Mouse (Mus musculus) intestine, embryonic 16.5 days (tissue): Measurements from ENCODE around the gene Coro2b. TPM values are rescaled to one million over a fixed set of nuclear protein-coding genes. Genes with fewer than 3 reads are reported as not detected.
A peak's percentile ranks its signal among the peaks of the same experiment; 100 is the strongest.

Experiments used
- ATAC-seq: fragments of 200-750 bp; cut with Nextera tagmentation; 2 replicates; pipeline ENCODE4 v1.8.0; 2017; ENCODE audit warnings: moderate TSS enrichment, moderate library complexity
- H3K27ac ChIP-seq: fragments of 300-500 bp; sonication (generic); 2 replicates; pipeline ENCODE4 v1.5.1; 2014; ENCODE audit warnings: mild to moderate bottlenecking, low read length
- H3K27me3 ChIP-seq: fragments of 300-500 bp; sonication (generic); replicated peaks from 2 replicates; pipeline ENCODE4 v1.6.1; 2014; ENCODE audit warnings: low read length, control low read depth, mixed read lengths; ENCODE audit not compliant: control insufficient read depth, insufficient read depth
- H3K36me3 ChIP-seq: fragments of 300-500 bp; sonication (generic); 2 replicates; pipeline ENCODE4 v1.6.1; 2014; ENCODE audit warnings: low read length, control low read depth; ENCODE audit not compliant: control insufficient read depth, insufficient read depth
- H3K4me1 ChIP-seq: fragments of 300-500 bp; sonication (generic); 2 replicates; pipeline ENCODE4 v1.6.1; 2014; ENCODE audit warnings: low read length, control low read depth, mixed read lengths; ENCODE audit not compliant: control insufficient read depth, insufficient read depth
- H3K4me2 ChIP-seq: fragments of 300-500 bp; sonication (generic); 2 replicates; pipeline ENCODE4 v1.6.1; 2014; ENCODE audit warnings: low read depth, low read length, control low read depth
- H3K4me3 ChIP-seq: fragments of 300-500 bp; sonication (generic); 2 replicates; pipeline ENCODE4 v1.5.1; 2014; ENCODE audit warnings: mild to moderate bottlenecking, low read length
- H3K9ac ChIP-seq: fragments of 300-500 bp; sonication (generic); 2 replicates; pipeline ENCODE4 v1.6.1; 2014; ENCODE audit warnings: low read depth, low read length
- H3K9me3 ChIP-seq: fragments of 300-500 bp; sonication (generic); 2 replicates; pipeline ENCODE4 v1.6.1; 2016; ENCODE audit warnings: low read length, control low read depth; ENCODE audit not compliant: control insufficient read depth
- WGBS: fragments of 180-500 bp; shearing (Covaris S2); extraction: QIAGEN DNeasy Blood & Tissue Kit; methylation state at CpG from one replicate; pipeline ENCODE4 v1.1.7; 2014; 5-methylcytosine and 5-hydroxymethylcytosine counted together
- polyA plus RNA-seq: library from polyadenylated mRNA; unstranded; fragments of >200 nt; fragmentation: Nextera tagmentation; extraction: Ambion mirVana; gene quantifications from 2 replicates; pipeline ENCODE4 v1.2.1, GENCODE M21; 2015

The Coro2b gene
- polyA plus RNA-seq, 1 experiment from 2014 or later, result 8.2 TPM

- Histone ChIP-seq H3K9me3 (no peaks in the 10 kb centered on the region), H3K9ac (no peak overlapping the region), H3K4me3 (no peak overlapping the region), H3K36me3 (no peaks in the 10 kb centered on the region), H3K27ac (no peak overlapping the region), H3K27me3 (no peaks in the 10 kb centered on the region), H3K4me1 (peaks cover 13% of the 10 kb centered on the region), H3K4me2 (no peak overlapping the region)
- no peak for ATAC-seq
- 86% methylated on average over 6 of the region's 6 CpGs for WGBS
Measured at GRCm38 (mm10) chr9:62509617-62510016, 27.2 kb downstream of the Coro2b start.

- peaks cover 11% of the 10 kb centered on the region for H3K4me1 ChIP-seq
- H3K27me3 ChIP-seq, result no peaks in the 10 kb centered on the region
- H3K4me2 ChIP-seq, result no peak overlapping the region
- 77% methylated on average over 10 of the region's 10 CpGs for WGBS
- no peak overlapping the region for H3K9ac ChIP-seq
- no peak overlapping the region for H3K27ac ChIP-seq
- ATAC-seq, result no peak
- no peaks in the 10 kb centered on the region for H3K36me3 ChIP-seq
- H3K4me3 ChIP-seq, result no peak overlapping the region
- no peaks in the 10 kb centered on the region for H3K9me3 ChIP-seq
Measured at GRCm38 (mm10) chr9:62508740-62509524, 27.9 kb downstream of the Coro2b start.

GRCm38 (mm10) chr9:62506467-62507067, 30.3 kb downstream of the Coro2b start:
- H3K27ac ChIP-seq, result no peak overlapping the region
- no peak overlapping the region for H3K9ac ChIP-seq
- no peaks in the 10 kb centered on the region for H3K36me3 ChIP-seq
- no peaks in the 10 kb centered on the region for H3K9me3 ChIP-seq
- H3K4me1 ChIP-seq, result peaks cover 3% of the 10 kb centered on the region; the same call in 1 of the 2 replicates
- H3K27me3 ChIP-seq, result no peaks in the 10 kb centered on the region
- no peak for ATAC-seq
- H3K4me2 ChIP-seq, result no peak overlapping the region
- 87% methylated on average over 11 of the region's 11 CpGs for WGBS
- H3K4me3 ChIP-seq, result no peak overlapping the region

- Histone ChIP-seq H3K27me3 (no peaks in the 10 kb centered on the region), H3K9ac (no peak overlapping the region), H3K9me3 (no peaks in the 10 kb centered on the region), H3K36me3 (no peaks in the 10 kb centered on the region), H3K4me2 (no peak overlapping the region), H3K4me1 (peaks cover 3% of the 10 kb centered on the region; the same call in 1 of the 2 replicates), H3K4me3 (no peak overlapping the region), H3K27ac (no peak overlapping the region)
- WGBS, result 46% methylated on average over 7 of the region's 7 CpGs
- peak; percentile 44; the same call in 1 of the 2 replicates for ATAC-seq
Measured at GRCm38 (mm10) chr9:62504129-62504528, 32.7 kb downstream of the Coro2b start.

- Histone ChIP-seq H3K4me2 (no peak overlapping the region), H3K4me1 (peaks cover 3% of the 10 kb centered on the region; the same call in 1 of the 2 replicates), H3K9ac (no peak overlapping the region), H3K4me3 (no peak overlapping the region), H3K36me3 (no peaks in the 10 kb centered on the region), H3K9me3 (no peaks in the 10 kb centered on the region), H3K27me3 (no peaks in the 10 kb centered on the region), H3K27ac (no peak overlapping the region)
- 66% methylated on average over 2 of the region's 2 CpGs for WGBS
- no peak for ATAC-seq
Measured at GRCm38 (mm10) chr9:62502361-62502760, 34.5 kb downstream of the Coro2b start.

- WGBS, result 92% methylated on average over 3 of the region's 3 CpGs
- peaks cover 3% of the 10 kb centered on the region; the same call in 1 of the 2 replicates for H3K4me1 ChIP-seq
- H3K4me2 ChIP-seq, result no peak overlapping the region
- no peak overlapping the region for H3K4me3 ChIP-seq
- H3K27ac ChIP-seq, result no peak overlapping the region
- no peak for ATAC-seq
- H3K36me3 ChIP-seq, result no peaks in the 10 kb centered on the region
- no peaks in the 10 kb centered on the region for H3K9me3 ChIP-seq
- no peaks in the 10 kb centered on the region for H3K27me3 ChIP-seq
- no peak overlapping the region for H3K9ac ChIP-seq
Measured at GRCm38 (mm10) chr9:62501566-62501965, 35.3 kb downstream of the Coro2b start.

GRCm38 (mm10) chr9:62500007-62500406, 36.8 kb downstream of the Coro2b start:
- peaks cover 3% of the 10 kb centered on the region; the same call in 1 of the 2 replicates for H3K4me1 ChIP-seq
- H3K27ac ChIP-seq, result no peak overlapping the region
- no peaks in the 10 kb centered on the region for H3K27me3 ChIP-seq
- H3K4me2 ChIP-seq, result no peak overlapping the region
- no peaks in the 10 kb centered on the region for H3K36me3 ChIP-seq
- H3K4me3 ChIP-seq, result no peak overlapping the region
- WGBS, result 76% methylated on average over 4 of the region's 4 CpGs
- ATAC-seq, result no peak
- no peak overlapping the region for H3K9ac ChIP-seq
- no peaks in the 10 kb centered on the region for H3K9me3 ChIP-seq

- Histone ChIP-seq H3K4me2 (no peak overlapping the region), H3K36me3 (no peaks in the 10 kb centered on the region), H3K9me3 (no peaks in the 10 kb centered on the region), H3K27me3 (no peaks in the 10 kb centered on the region), H3K9ac (no peak overlapping the region), H3K27ac (no peak overlapping the region), H3K4me3 (no peak overlapping the region), H3K4me1 (peaks cover under 1% of the 10 kb centered on the region; the same call in 1 of the 2 replicates)
- ATAC-seq, result no peak
- 84% methylated on average over 6 of the region's 6 CpGs for WGBS
Measured at GRCm38 (mm10) chr9:62498945-62499344, 37.9 kb downstream of the Coro2b start.

GRCm38 (mm10) chr9:62497135-62498092, 39.4 kb downstream of the Coro2b start:
- Histone ChIP-seq H3K27me3 (no peaks in the 10 kb centered on the region), H3K9me3 (no peaks in the 10 kb centered on the region), H3K36me3 (no peaks in the 10 kb centered on the region), H3K4me2 (no peak overlapping the region), H3K4me1 (no peaks in the 10 kb centered on the region; the same call in 1 of the 2 replicates), H3K4me3 (no peak overlapping the region), H3K9ac (no peak overlapping the region), H3K27ac (peak overlapping the region; percentile 7; the same call in 1 of the 2 replicates)
- ATAC-seq, result no peak
- 54% methylated on average over 18 of the region's 18 CpGs for WGBS
